Mouse (Mus musculus) embryonic fibroblast, embryonic 13.5 days (primary cell): Measurements from ENCODE around the gene Smu1.

Source experiments
- CTCF ChIP-seq: IDR thresholded peaks from 2 replicates; pipeline ENCODE4 v1.5.1; 2011; ENCODE audit warnings: mild to moderate bottlenecking, control low read depth, low read length, moderate library complexity, borderline replicate concordance; ENCODE audit not compliant: insufficient read depth
- POLR2A ChIP-seq: IDR thresholded peaks from 2 replicates; pipeline ENCODE4 v1.6.1; 2011; ENCODE audit warnings: low read depth, mild to moderate bottlenecking, control low read depth, low read length, moderate library complexity

GRCm38 (mm10) chr4:40776416-40776815 is 18.7 kb upstream of the Smu1 start:
- TF ChIP-seq CTCF = no peak
- no peak for TF ChIP-seq POLR2A
